Comparison of ENCODE assay signal across 8 mouse cellular contexts in the genomic region with DNA sequence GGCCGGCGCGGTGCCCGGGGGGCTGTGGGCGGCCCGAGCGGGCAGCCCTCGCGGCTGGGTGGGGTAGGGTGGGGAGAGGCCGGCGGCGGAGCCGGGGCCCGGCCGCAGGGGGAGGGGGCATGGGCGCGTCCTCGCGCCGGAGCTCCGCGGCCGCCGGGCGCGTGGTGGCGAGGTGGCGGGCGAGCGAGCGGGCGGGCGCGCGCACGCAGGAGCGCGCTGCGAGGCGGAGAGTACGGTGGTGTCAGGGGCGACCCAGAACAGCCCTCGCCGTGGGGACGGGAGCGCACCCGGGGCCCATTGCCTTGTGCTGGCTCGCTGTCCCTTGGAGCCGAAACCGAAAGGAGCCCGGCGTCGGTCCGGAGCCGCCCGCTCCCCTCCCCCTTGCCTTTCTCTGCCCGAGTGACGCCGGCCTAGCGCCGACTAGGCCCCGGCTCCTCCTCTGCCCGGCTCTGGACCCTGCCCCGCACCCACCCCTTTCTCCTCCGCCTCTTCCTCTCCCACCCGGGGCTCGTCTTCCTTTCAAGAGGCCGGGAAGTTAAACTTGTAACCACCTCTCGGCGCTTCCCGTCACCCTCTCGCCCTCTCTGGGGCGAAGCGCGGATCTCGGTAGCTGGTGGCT. TPM values are rescaled to one million over a fixed set of nuclear protein-coding genes. Genes with fewer than 3 reads are reported as not detected.
DNase-seq lines count a peak whose midpoint lies in the region; ATAC-seq and TF ChIP-seq lines count a peak whose summit lies in the region.

No protein-coding gene starts in this region.

- H3K36me3 ChIP-seq in hindbrain, embryonic 12.5 days, result no peaks in the 10 kb centered on the region

- H3K9ac ChIP-seq in hindbrain, embryonic 12.5 days, result peak overlapping the region; percentile 99

- peak overlapping the region; percentile 97 for H3K4me2 ChIP-seq in hindbrain, embryonic 12.5 days (replicated peaks)

- ATAC-seq in Patski, result peak; percentile 46
- peak; percentile 70 for ATAC-seq in hindbrain, embryonic 12.5 days (ENCODE audit: low FRiP score)

- peak overlapping the region; percentile 99 for H3K27ac ChIP-seq in hindbrain, embryonic 12.5 days

- in situ Hi-C loops in Patski (cut with MboI; ENCODE audit: low pct_unique_long_range_greater_than_20kb), result no loop called here

- no peak for TF ChIP-seq CTCF in Patski (IDR thresholded peaks at IDR 0.05)

- under 1% methylated on average over 36 of the region's 76 CpGs for WGBS in hindbrain, embryonic 12.5 days

- no peaks in the 10 kb centered on the region for H3K27me3 ChIP-seq in Patski
- H3K27me3 ChIP-seq in hindbrain, embryonic 12.5 days, result no peaks in the 10 kb centered on the region

- H3K4me1 ChIP-seq in hindbrain, embryonic 12.5 days, result peaks cover 32% of the 10 kb centered on the region

- peak overlapping the region; percentile 97 for H3K4me3 ChIP-seq in hindbrain, embryonic 12.5 days

- DNase-seq in Patski (ENCODE audit: low read depth, low spot score), result peak; percentile 35
- DNase-seq in cerebellum, postnatal 10 days, result peak; percentile 88 to 90
- peak; percentile 70 to 83 for DNase-seq in frontal cortex, postnatal 10 days (ENCODE audit: low spot score in 2 of 2)
- DNase-seq in left cerebral cortex, adult 11 months (ENCODE audit: low spot score), result peak; percentile 47
- peak; percentile 92 for DNase-seq in lung, postnatal 36 days
- DNase-seq in retina, embryonic 14.5 days (ENCODE audit: low spot score), result peak; percentile 73
- peak; percentile 87 to 91 for DNase-seq in thymus, postnatal 36 days

- POLR2A ChIA-PET in Patski (lab: Charles Lee), result interaction anchor here (0.7 to 3.5 kb wide), 10 partner anchors 13 to 253 kb away, joined by 3 to 31 read pairs (median 4); a partner anchor contains a TSS

- H3K9me3 ChIP-seq in hindbrain, embryonic 12.5 days (replicated peaks), result no peaks in the 10 kb centered on the region

- CTCF ChIA-PET in Patski (lab: Charles Lee), result interaction anchor here (1.4 to 4.0 kb wide), 3 partner anchors 14 to 18 kb away, joined by 3 to 13 read pairs (median 11); a partner anchor contains a TSS

RNA-seq across cellular contexts. Expression of a gene that starts 1.1 kb away (rescaled TPM):
- 431 TPM for polyA plus RNA-seq in Patski (2021)
- polyA plus RNA-seq in hindbrain, embryonic 12.5 days (2016; fragmentation: Nextera tagmentation; extraction: Ambion mirVana), result 469 and 495 TPM in 2 replicates

RNA-seq across cellular contexts. Expression of a gene that starts 15.3 kb away (rescaled TPM):
- polyA plus RNA-seq in Patski (2021), result 37.6 TPM
- 77.1 and 82.5 TPM in 2 replicates for polyA plus RNA-seq in hindbrain, embryonic 12.5 days (2016; fragmentation: Nextera tagmentation; extraction: Ambion mirVana)

RNA-seq across cellular contexts. Expression of a gene that starts 46.4 kb away (rescaled TPM):
- 177 TPM for polyA plus RNA-seq in Patski (2021)
- polyA plus RNA-seq in hindbrain, embryonic 12.5 days (2016; fragmentation: Nextera tagmentation; extraction: Ambion mirVana), result 5.7 and 6.1 TPM in 2 replicates

Comparison
In these comparisons a context has a peak if more than half of its experiments do, and no peak if none do; other contexts are left out.
1. Peak in every context shown above with its lines: DNase-seq, ATAC-seq, H3K4me3 ChIP-seq and H3K27ac ChIP-seq.
2. DNase-seq: peak in every context shown above with its lines; median percentile 92 in lung, postnatal 36 days; 89 in cerebellum, postnatal 10 days; 89 in thymus, postnatal 36 days; 76 in frontal cortex, postnatal 10 days; 73 in retina, embryonic 14.5 days; 47 in left cerebral cortex, adult 11 months; 35 in Patski.
3. RNA of a gene that starts 46.4 kb away (polyA plus RNA-seq): 177 TPM in Patski (single experiment); 5.7 to 6.1 TPM in hindbrain, embryonic 12.5 days; every median in the first group is over 10 times any median in the second.